Mouse (Mus musculus): ENCODE measurements around the gene Depdc7. TPM values are rescaled to one million over a fixed set of nuclear protein-coding genes. Genes with fewer than 3 reads are reported as not detected.

Gene Depdc7
- total RNA-seq, 2 experiments from 2014 or later, result 1.5 to 1.7 TPM

DNA sequence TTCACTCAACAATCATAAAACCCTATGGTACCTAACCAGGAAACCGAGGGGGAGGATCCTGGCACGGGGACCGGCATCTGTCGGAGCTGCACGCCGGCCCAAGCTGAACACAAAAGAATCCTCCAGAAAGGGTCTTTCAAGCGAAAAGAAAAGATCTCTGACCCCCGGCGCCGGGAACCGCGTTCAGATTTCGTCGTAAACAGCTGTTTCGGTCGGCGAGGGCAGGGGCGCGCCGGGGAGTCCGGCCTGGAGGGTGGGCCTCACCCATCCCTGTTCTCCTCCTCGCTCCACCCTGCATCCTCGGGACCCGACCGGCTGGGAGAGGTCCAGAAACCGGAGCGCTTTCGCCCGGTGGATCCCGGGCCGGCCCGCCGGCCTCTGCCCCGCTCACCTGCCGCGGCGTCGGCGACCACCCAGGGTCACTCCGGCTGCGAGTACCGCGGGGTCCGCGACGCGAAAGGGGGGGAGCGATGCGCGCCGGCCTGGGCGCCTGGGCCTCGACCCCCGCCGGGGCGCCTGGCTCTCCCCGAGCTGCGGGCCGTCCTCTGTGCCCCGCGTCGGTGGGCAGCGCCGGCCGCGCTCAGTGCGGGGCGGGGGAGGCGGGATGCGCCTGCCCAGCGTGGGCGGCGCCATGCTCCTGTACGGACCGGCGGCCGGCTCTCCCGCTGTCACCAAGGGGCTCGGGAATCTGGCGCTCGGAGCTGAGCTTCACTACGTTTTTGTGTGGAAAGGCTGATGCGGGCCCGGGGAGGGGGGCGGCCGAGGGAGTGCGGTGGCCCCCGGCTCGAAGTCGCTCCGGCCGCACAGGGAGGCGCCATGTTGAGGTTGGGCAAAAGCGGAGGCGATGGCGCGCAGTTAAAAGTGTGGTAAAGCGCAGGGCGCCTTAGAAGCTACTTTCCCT, 30.8 kb downstream of the Depdc7 start, which contains the start of gene Tcp11l1:
Gene Tcp11l1, minus strand, starts transcription at position 585 of the 901 bp plus-strand sequence.
- DNase-seq, result peak; percentile 70
- intact Hi-C loops (cut with DNase I), result no loop called here
- Histone ChIP-seq H3K27ac (peak within 1 kb of the TSS; percentile 92), H3K4me3 (peak within 1 kb of the TSS; percentile 89)
- TF ChIP-seq CTCF (IDR thresholded peaks at IDR 0.05), result no peak

DNA sequence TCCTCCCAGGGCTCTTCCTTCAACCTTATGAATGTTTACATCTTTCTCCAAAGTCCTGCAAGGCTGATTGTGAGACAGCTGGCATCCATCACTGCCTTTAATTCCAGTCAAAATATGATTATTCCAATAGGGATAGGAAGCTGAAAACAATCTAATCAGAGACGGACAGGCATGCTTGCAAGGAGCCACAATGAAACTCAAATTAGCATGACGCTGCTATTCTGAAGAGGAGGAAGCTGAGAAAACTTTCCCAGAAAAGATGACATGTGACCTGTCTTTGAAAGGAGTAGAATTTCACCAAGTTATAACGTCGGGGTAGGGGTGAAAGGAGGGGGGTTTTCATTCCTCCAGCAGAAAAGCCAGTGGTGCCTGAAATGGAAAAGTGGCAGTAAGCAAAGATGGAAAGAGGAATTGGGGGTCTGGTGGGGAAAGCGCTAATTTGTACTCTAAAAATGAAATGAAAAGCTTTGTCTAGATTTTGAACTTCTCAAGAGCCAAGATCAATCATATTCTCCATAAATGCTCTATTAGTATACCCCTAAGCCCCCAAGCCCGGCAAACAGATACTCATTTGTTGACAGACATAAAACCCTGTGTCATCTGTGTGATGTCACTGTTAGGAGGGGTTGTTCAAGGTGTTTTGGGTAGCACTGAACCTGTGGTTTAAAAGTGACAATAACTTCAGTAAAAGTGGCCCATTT, 31.9 kb downstream of the Depdc7 start:
- H3K4me3 ChIP-seq, result peak overlapping the region; percentile 89
- intact Hi-C loops (cut with DNase I), result no loop called here
- TF ChIP-seq CTCF (IDR thresholded peaks at IDR 0.05), result no peak
- no peak overlapping the region for H3K27ac ChIP-seq
- DNase-seq, result no peak

DNA sequence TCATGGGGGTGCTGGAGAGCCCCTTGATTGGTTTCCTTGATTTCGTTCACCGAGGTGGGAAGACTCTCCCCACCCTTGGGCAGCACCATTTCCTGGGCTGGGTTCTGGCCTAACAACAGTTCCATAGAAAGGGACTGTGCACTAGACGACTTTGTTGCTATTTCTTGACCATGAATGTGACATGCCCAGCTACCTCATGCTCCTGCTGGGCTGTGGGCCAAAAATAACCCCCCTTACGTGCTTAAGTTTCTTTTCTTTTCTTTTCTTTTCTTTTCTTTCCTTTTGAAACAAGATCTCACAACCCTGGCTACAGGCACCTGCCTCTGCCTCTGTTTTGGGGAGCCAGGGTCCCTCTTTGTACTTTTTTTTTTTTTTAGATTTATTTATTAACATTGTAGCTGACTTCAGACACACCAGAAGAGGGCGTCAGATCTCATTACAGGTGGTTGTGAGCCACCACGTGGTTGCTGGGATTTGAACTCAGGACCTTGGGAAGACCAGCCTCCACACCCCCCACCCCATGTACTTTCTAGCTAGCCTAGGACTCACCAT, 32.8 kb downstream of the Depdc7 start:
- DNase-seq, result no peak
- Histone ChIP-seq H3K27ac (no peak overlapping the region), H3K4me3 (no peak overlapping the region)
- TF ChIP-seq CTCF (IDR thresholded peaks at IDR 0.05), result no peak
- intact Hi-C loops (cut with DNase I), result no loop called here

DNA sequence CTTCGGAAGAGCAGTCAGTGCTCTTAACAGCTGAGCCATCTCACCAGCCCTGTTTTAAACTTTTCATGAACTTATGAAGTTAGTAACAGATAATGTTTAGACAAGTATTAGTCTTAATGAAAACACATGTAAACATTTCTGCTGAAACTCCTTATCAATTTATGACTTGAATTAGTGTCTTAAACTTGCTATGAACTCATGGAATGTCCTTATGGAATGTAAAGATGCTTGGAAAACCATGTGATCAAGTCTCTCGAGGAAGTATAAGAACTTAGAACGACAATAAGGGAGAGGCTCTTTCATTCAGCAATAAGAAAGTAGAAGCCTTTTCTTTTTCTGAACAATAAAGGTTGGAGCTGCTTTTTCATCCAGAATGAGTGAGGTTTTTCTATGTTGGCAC, 38.3 kb downstream of the Depdc7 start:
- H3K27ac ChIP-seq, result no peak overlapping the region
- H3K4me3 ChIP-seq, result no peak overlapping the region
- intact Hi-C loops (cut with DNase I), result no loop called here
- DNase-seq, result no peak
- TF ChIP-seq CTCF (IDR thresholded peaks at IDR 0.05), result no peak

DNA sequence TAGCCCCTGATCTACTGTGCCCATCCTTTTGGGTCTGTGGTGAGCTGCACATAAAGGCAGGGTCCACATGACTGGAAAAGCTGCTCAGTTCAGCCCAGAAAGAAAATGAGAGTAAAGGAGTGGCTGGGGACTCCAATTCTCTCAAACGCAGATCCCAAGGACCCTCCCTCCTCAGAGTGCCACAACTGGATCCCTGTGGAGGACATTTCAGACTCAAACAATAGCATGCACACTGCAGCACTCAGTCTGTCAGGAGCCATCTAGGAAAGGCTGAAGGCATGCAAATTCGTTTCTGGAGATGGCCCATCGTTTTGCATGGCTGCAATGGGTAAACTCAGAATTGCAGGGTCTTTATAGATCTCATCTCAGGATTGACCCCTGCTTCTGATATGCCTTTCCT, 39.5 kb downstream of the Depdc7 start:
- H3K27ac ChIP-seq, result no peak overlapping the region
- H3K4me3 ChIP-seq, result no peak overlapping the region
- no peak for DNase-seq
- no peak for TF ChIP-seq CTCF (IDR thresholded peaks at IDR 0.05)
- intact Hi-C loops (cut with DNase I), result no loop called here

DNA sequence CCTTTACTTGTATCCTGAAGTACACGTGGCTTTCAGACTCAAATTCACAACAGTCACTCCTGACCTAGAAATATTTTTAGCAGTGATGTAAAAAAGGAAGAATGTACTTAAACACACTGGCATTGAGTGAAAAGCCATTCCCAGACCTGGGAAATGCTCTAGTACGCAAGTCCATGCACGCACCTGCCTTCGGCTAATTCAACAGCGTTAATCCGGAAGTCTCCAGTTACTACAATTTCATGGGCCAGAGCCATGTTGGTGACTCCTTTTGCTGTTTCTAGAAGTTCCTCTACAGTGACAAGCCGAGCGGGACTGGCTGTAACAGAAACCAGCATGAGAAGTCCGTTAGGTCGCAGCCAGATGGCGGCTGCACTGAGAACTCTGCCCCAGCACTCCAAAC, 43.0 kb downstream of the Depdc7 start:
- DNase-seq, result peak; percentile 37
- peak overlapping the region; percentile 44 for H3K27ac ChIP-seq
- peak overlapping the region; percentile 41 for H3K4me3 ChIP-seq
- intact Hi-C loops (cut with DNase I), result no loop called here
- TF ChIP-seq CTCF (IDR thresholded peaks at IDR 0.05), result peak; percentile 14; the same call in 1 of the 2 replicates

DNA sequence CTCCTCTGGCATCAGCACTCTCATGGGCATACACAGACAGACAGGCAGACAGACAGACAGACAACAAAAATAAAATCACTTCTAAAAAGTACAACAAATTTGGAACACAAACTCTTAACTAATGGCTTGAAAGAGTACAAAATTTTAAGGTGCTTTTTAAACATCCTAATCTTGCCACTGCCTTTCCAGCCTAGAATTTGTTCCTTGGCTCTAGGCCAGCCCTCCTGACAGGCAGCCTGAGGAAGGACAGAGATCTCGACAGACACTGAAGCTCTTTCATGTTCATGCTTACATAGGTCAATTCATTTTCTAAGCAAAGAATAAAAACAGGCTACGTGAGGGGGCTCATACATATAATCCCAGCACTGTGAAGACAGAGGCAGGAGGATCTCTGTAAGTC, 50.1 kb downstream of the Depdc7 start:
- DNase-seq, result no peak
- Histone ChIP-seq H3K27ac (no peak overlapping the region), H3K4me3 (no peak overlapping the region)
- TF ChIP-seq CTCF (IDR thresholded peaks at IDR 0.05), result no peak
- intact Hi-C loops (cut with DNase I), result no loop called here

DNA sequence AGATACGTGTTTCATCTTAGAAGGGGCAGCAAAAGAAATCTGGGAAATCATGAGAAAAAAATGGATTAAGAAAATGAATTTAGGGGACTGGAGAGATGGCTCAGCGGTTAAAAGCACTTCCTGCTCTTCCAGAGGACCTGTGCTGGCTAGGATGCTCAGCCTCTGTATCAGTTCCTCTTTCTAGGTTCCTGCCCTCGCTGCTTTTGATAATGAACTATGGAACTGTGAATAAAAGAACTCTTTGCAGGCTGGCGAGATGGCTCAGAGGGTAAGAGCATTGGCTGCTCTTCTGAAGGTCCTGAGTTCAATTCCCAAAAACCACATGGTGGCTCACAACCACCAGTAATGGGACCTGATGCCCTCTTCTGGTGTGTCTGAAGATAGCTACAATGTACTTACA, 52.0 kb downstream of the Depdc7 start:
- no peak overlapping the region for H3K27ac ChIP-seq
- TF ChIP-seq CTCF (IDR thresholded peaks at IDR 0.05), result no peak
- no peak for DNase-seq
- H3K4me3 ChIP-seq, result no peak overlapping the region
- intact Hi-C loops (cut with DNase I), result no loop called here

DNA sequence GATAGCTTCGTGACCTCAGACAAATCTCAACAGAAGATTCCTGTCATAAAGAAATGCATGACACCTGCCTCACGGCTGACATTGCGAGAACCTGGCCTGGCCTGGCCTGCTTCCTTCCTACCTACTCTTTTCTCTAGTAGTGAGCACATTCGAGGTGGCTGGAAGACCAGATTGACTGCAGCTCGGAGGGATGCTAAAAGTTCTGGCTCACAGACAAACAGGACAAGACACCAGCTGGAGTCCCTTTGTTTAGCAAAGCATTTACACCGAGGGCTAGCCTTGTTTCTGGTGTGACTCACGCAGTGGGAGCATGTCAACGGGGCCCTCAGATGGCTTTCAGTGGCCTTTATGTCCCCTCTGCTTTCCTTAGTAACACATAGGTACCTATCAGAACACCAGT, 54.0 kb downstream of the Depdc7 start:
- intact Hi-C loops (cut with DNase I), result loop anchor here (5.0 to 10.0 kb wide), 2 partner anchors 64 to 546 kb away; no protein-coding TSS in a partner anchor
- Histone ChIP-seq H3K27ac (no peak overlapping the region), H3K4me3 (no peak overlapping the region)
- no peak for TF ChIP-seq CTCF (IDR thresholded peaks at IDR 0.05)
- no peak for DNase-seq

DNA sequence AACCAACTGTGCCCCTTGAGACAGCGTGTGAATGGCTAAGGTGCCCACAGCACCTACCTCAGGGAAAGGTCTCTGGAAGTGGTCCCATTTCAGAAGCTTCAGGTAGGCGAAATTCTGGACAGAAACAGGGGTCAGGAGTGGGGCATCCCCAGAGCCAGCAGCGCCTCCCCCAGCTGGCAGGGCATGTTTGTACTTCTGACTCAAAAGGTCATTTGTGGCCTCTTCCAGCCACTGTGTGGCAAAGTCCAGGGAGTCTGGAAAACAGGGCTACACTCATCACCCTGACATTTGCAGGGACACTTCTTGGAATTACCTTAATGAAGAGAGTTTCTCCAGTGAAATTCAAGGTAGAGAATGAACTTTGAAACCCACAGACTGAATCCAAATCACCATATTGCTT, 54.4 kb downstream of the Depdc7 start:
- no peak for DNase-seq
- H3K4me3 ChIP-seq, result no peak overlapping the region
- no peak overlapping the region for H3K27ac ChIP-seq
- intact Hi-C loops (cut with DNase I), result loop anchor here (5.0 to 10.0 kb wide), 2 partner anchors 64 to 546 kb away; no protein-coding TSS in a partner anchor
- no peak for TF ChIP-seq CTCF (IDR thresholded peaks at IDR 0.05)

DNA sequence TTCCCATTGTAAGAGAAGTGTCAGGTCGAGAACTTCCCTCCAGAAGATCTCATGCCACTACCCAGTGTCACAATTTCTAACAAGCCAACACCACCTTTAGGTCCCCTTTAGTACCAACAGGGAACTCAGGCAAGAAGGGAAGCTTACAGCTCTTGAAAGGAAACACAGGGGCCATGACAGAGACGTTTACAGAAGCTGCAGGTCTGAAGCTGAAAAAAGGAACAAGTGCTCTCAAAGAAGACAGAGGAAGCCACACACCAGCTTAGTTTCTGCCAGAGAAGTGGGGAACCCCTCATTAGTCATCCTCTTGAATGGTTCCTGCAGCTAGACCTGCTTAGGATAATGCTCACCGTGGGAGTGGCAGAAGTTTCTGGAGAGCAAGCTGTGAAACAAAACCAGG, 55.4 kb downstream of the Depdc7 start:
- no peak for DNase-seq
- Histone ChIP-seq H3K27ac (no peak overlapping the region), H3K4me3 (no peak overlapping the region)
- TF ChIP-seq CTCF (IDR thresholded peaks at IDR 0.05), result no peak
- intact Hi-C loops (cut with DNase I), result loop anchor here (5.0 to 10.0 kb wide), 2 partner anchors 65 to 548 kb away; no protein-coding TSS in a partner anchor

DNA sequence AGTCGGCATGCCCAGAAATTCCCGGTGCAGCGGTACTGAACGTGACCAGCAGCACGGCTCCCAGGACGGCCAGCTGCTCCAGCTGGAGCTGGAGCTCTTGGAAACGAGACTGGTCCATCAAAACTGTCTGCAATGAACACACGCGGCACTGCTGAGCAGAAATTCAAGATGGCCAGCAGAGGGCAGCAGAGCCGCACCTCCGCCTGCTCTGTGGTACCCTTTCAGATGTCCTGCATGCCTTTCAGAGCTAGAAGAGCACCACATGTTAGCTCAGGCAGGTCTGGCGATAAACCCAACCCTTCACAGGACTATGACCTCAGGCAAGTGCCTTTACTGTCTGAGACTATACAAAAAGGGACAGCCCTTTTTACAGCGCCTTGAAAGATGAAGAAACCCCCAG, 57.3 kb downstream of the Depdc7 start:
- intact Hi-C loops (cut with DNase I), result loop anchor here (2.0 to 10.0 kb wide), 3 partner anchors 67 to 549 kb away; no protein-coding TSS in a partner anchor

More for the DNA sequence above, 57.3 kb downstream of the Depdc7 start:
- no peak; the same call in none of the 2 replicates for TF ChIP-seq CTCF (IDR thresholded peaks at IDR 0.05)
- H3K27ac ChIP-seq, result no peak overlapping the region
- DNase-seq, result peak; percentile 81
- H3K4me3 ChIP-seq, result no peak overlapping the region

All from gastrocnemius, adult 2 months (tissue).